Mouse (Mus musculus): Measurements from ENCODE around the gene Vmn2r85.

DNA sequence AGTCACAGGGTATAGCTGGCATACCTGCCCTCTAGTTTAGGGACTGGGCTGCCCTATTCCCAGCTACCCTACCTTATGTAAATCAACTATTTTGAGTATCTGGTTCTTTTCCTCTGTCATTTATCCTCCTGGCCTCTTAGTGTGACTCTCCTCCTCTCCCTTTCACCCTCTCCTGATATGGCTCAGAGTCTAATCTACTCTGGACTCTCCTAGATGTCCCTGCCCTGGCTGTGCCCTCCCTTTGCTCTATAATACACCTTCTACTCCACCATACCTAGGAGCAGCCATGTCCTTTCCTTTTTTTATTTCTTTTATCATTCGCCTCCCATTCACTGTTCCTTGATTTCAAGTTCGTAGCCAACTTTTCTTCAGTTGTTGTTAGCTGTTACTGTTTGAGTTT is 54.4 kb downstream of the Vmn2r85 start:
- TF ChIP-seq ETS1 (IDR thresholded peaks at IDR 0.05; ENCODE audit: low read depth, low read length) (no peak), HCFC1 (IDR thresholded peaks at IDR 0.05; ENCODE audit: low read depth, low read length) (no peak), POLR2A (IDR thresholded peaks at IDR 0.05; ENCODE audit: control insufficient read depth in 1 of 2, insufficient read depth in 1 of 2, low read depth in 1 of 2, low read length in 2 of 2, poor library complexity in 1 of 2) (no peak)
